Mouse (Mus musculus) layer of hippocampus, adult 9-10 months (tissue): ENCODE results near the gene Gm37240.

ENCODE experiments used
- DNase-seq: peaks from one replicate; pipeline ENCODE4 v3.0.0; 2022; ENCODE audit warnings: low spot score

Gene Gm37240

GRCm38 (mm10) chr3:85827283-85827682 lies 60.0 kb downstream of the Gm37240 start:
- no peak for DNase-seq

DNA sequence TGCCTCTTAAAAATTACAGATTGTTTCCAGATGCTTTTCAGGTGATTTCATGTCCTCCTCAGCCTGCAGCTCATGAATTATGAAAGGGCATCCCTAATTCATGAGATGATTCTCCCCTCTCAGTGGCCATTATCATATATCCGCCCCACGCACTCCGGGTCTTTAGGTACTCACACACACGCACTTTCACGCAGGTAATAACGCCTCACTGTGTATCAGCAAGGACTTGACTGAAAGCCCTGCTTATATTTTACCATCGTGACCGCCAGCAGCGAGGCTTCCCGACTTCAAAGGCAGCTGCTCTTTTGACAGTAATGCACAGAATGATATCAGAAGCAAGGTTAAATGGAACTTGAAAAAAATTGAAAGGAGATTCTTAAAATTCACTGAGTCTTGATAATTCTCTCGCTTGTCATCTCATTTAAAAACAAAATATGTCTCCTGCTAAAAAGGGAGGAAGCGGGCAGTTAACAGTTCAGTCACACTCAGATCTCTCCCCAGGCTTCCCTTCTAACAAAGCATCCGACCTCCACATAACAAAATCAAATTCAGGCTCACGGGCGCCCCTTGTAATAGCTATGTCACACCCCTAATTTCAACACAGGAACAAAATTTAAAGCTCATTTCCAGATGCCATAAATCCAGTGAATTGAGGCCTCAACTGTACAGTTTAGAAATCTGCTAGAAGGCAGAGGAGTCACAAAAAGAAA lies 66.3 kb downstream of the Gm37240 start:
- DNase-seq: no peak

DNA sequence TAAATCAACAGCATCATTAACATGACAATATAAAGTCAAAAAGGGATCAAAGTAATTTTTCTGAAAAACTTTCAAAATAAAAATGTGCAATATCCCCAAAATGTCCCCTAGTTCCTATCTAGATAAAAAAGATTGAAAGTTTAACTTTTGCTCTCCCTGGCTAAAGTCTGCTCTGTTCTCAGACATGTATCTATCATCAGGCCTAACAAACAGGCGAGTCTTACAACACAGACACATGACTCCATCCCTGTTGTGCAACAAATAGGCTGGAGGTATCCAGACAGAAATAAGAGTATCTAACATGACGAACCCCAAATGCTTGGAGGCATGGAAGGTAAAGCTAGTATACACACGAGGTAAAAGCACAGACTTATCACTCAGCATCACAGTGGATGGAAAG lies 68.0 kb downstream of the Gm37240 start:
- no peak for DNase-seq

- no peak for DNase-seq
Observed at GRCm38 (mm10) chr3:85817191-85817590, 70.1 kb downstream of the Gm37240 start, which contains the start of gene Fam160a1. Fam160a1 (minus strand) TSS chr3:85817291.

- no peak for DNase-seq
Observed at GRCm38 (mm10) chr3:85814241-85814640, 73.1 kb downstream of the Gm37240 start.

GRCm38 (mm10) chr3:85813101-85814014 lies 74.0 kb downstream of the Gm37240 start:
- no peak for DNase-seq

- no peak for DNase-seq
Observed at GRCm38 (mm10) chr3:85812010-85812409, 75.3 kb downstream of the Gm37240 start.

- DNase-seq: no peak
Observed at GRCm38 (mm10) chr3:85793166-85793565, 94.2 kb downstream of the Gm37240 start.

- no peak for DNase-seq
Observed at GRCm38 (mm10) chr3:85789748-85790147, 97.6 kb downstream of the Gm37240 start.

DNA sequence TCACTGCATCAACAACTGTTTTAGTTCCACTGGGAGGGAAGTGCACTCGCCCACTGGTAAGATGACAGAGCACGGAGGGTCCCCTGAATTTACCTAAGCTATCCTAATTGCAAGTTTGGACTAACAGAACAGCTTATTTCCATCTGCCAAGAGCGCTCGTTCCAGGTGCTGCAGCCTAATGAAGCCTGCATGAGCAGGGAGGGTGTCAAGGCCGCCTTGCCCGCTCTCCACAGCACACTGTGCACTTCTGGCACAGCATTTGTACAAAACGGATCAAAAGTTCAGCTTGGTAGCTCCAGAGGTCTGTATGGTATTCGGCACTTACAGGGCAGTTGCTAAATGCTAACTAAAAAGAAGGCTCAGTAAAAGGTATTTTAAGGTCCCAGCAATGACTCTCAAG lies 100.8 kb downstream of the Gm37240 start:
- DNase-seq: no peak

GRCm38 (mm10) chr3:85780906-85781305 lies 106.4 kb downstream of the Gm37240 start:
- DNase-seq: no peak

DNA sequence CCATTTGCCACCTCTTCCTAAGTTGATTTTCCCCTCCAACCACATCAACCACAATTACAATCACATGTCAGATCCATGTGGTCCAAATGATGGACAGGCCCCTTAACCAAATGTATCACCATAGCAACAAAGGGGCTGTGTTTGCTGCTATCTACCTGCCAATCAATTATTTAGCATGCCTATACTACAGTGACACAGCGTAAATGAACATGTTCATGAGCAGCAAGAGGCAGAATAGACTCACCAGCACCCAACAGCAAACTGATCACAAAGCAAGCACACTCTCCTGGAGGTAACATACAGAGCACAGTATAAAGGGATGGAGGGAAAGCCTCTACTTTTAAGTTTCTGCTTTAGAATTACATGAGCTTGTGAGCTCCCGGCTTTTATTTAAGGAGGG lies 107.0 kb downstream of the Gm37240 start:
- DNase-seq: no peak

DNA sequence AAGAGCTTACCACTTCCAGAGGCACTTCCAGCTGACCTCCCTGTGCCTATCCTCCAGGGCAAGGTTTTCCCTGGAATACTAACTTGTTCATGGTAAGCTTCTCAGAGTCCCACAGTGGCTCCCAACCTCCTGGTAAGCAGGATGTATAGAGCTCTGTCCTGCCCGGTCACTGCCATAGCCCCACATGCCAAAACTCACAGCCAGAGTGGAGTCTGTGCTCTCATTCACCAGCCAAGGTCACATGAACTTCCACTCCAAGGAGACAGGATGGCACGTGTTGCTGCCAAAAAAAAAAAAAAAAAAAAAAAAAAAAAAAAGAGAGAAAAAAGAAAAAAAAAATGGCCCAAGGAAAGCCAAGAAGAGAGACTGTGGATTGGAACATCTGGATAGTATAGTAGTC lies 109.5 kb downstream of the Gm37240 start:
- no peak for DNase-seq

- no peak for DNase-seq
Observed at GRCm38 (mm10) chr3:85777356-85777755, 110.0 kb downstream of the Gm37240 start.

DNA sequence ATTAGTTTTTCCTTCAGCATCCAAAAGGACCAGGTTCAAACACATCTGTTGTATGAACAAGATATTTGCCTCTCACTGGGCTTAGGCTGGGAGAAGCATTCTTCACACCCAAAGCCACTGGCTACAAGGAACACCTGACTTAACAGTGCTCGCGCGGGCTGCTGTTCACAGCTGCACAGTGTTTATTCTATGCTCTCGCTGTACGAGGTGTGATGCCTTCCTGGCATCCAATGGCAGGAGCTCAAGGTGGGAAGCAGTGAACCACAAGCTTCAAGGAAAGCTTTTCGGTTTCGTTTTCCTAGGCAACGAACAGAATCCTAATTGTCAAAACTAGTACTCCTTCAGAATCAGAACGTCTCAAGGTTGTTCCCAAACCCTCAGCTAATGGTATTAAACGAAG lies 110.6 kb downstream of the Gm37240 start:
- no peak for DNase-seq

DNA sequence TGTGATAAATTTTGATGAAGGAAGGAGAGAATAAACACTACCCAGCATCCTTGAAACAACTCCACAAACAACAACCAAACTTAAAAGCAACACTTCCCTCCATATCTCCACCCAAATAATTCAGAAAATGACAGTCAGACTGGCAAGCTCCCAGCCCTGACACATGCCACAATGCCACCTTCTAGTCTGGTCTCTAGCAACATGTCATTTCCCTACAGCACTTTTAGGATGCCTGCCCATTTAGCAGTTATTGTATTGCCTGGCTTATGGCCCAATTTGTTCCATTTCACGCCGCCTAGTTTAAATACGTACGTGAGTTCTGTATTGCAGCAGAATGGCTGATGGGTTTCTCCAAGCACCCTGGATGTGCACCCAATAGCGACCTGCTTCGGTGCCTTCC lies 111.2 kb downstream of the Gm37240 start:
- no peak for DNase-seq

GRCm38 (mm10) chr3:85773886-85774285 lies 113.4 kb downstream of the Gm37240 start:
- no peak for DNase-seq

GRCm38 (mm10) chr3:85773425-85773824 lies 113.9 kb downstream of the Gm37240 start:
- DNase-seq: no peak

DNA sequence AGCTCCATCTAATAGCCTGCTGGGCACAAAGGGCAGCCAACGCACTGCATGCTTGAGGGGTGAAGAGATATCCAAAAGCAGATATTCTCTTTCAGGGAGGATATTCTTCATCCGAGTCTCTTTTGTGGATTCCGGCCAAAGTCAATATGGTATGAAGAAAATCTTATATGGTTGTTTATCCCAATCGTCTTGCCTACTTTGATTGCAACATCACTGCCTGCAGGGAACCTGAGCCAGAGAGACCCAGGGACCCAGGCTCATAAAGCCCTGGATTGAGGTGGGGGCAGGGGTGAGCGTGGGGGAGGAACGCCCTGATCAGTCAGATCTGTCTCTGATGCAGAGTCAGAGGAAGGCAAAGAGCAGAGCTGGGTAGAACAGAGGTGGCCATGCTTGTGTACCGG lies 122.4 kb downstream of the Gm37240 start:
- DNase-seq: no peak

GRCm38 (mm10) chr3:85764008-85764834 lies 123.1 kb downstream of the Gm37240 start:
- DNase-seq: no peak

- no peak for DNase-seq
Observed at GRCm38 (mm10) chr3:85757944-85758343, 129.4 kb downstream of the Gm37240 start.

- DNase-seq: no peak
Observed at GRCm38 (mm10) chr3:85757435-85757834, 129.9 kb downstream of the Gm37240 start.
